Mouse (Mus musculus) right cerebral cortex, postnatal 14 days (tissue): Measurements from ENCODE around the gene Bag5.
A peak's percentile ranks its signal among the peaks of the same experiment; 100 is the strongest.
"Not testable (repeated sequence)": the region's sequence is repeated elsewhere in the genome, so short reads cannot be mapped to it uniquely, and the experiment has no call there.

Source experiments
- DNase-seq: peaks from one replicate; pipeline ENCODE4 v3.0.0; 2022

The Bag5 gene

DNA sequence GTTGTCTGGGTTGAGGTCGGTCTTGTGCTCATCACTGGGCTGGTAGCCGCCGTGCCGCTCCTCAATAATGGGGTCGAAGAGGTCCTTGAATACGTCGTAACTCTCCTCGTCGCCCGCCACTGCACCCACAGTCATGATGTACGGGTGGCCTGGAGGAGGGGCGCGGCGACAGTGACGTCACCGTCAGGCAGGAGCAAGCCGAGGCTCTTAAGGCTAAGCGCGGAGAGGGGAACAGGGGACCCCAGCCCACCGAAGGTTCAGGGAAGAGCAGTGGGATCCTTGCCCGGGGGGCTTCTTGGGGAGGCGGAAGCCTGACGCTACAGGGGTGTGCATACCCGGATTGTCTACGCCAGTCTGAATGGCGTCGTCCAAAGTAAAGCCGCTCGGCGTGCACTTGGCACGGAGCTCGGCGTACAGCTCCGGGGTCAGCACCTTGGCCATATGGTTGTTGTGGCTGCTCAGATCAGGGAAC lies 41.6 kb downstream of the Bag5 start:
- DNase-seq = peak; percentile 88

GRCm38 (mm10) chr12:111670976-111671375 lies 42.1 kb downstream of the Bag5 start:
- DNase-seq = no peak

DNA sequence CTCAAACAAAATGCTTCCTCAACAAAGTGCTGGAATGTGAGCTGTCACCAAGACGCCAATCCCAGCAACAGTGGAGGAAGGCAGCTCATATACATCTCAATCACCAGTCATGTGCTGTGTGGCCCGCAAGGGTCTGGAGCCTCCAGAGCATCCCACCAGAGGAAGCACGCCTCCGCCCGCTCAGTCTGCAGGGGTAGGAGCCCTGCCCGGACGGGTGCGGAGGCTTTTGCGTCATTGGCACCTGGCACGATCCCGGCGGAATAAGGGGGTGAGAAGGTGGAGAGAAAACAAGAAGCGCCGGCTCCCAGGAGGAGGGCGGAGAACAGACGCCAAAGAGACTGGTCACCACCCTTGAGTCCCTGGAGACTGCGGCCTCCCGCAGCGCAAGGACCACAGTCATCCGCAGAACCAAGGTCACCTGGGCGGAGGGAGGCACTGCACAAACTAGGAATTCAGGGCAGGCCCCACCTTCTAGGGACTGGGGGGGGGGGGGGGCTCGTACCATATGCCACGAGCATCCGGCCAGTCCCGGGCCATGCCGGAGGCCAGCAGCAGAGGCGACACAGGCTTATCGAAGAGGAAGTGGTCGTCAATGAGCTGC lies 42.6 kb downstream of the Bag5 start:
- no peak for DNase-seq

- no peak for DNase-seq
Measured at GRCm38 (mm10) chr12:111669961-111670360, 43.1 kb downstream of the Bag5 start.

- no peak for DNase-seq
Measured at GRCm38 (mm10) chr12:111669000-111669788, 43.9 kb downstream of the Bag5 start.

GRCm38 (mm10) chr12:111668457-111668912 lies 44.6 kb downstream of the Bag5 start:
- DNase-seq = peak; percentile 99

DNA sequence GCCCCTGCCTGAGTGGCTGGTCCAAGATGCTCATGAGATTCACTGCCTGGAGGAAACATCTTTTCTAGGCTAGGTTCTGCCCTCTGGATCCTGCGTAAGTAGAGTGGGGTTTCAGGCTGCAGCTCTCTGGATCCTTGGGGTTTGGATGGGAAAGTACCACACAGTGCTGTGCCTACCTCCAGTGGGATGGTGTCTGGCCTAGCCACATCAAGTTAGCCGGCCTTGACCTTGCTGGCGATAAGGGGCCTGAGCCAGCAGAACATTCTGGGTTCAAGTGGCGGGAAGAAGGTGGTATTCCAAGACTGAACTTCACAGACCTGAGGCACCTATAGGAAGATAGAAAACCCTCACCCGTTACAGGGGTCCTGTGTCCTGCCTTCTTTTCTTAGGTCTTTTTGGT lies 45.6 kb downstream of the Bag5 start:
- no peak for DNase-seq

DNA sequence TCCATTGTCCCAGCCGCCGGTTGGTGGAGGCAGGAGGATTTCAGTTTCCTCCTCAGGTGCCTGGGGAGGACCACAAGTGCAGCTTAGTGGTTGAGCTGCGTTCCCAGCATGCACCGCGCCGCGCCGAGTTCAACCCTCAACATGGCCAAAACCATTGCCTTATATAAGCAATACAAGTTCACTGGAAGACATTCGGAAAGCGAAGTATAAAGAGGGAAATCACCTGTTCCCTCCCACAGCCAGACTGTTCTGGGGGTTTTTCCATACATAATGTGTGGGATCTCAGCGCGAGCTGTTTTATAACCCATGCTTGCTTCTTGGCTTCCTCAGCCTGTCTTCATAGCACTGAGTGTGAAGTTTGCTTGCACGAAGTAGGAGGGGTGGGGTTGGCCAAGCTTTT lies 46.7 kb downstream of the Bag5 start:
- DNase-seq = peak; percentile 62

DNA sequence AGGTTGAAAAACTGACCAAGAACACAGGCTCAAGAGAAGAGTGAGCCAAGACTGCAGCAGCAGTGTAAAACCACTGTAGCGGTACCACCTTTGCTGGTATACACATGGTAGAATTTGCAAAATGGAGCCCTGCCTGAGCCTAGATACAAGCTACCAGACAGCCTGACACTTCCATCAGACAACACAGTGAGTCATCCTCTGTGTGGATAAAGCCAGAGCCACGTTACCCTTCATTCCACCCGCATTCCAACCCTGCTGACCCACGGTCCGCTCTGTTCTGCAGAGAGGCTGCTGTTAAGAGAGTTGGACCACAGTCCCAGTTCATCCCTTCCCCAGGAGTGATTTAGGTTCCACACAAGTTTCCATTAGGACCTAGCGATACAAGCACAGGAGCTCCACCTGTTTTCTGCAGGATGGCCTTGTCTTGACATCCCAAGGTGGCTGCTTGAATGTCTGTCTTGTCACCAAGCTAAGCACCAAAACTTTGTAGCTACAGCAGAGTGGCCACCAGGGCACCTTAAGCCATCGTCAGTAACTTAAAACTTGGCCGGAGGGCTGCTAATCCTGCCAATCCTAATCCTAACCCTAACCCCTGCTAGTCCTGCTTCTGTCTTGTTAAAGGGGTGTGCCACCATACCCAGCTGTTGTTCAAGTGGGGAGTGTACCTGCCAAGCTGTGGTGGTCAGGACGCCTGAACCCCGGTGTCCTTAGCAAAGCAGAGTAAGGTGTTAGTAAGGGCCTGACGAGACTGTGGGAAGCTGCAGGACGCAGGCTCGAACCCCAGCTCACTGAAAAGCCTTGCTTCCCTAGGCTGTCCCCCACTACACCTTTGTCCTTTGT lies 47.8 kb downstream of the Bag5 start:
- no peak for DNase-seq

- DNase-seq = peak; percentile 25
Measured at GRCm38 (mm10) chr12:111664144-111664634, 48.9 kb downstream of the Bag5 start.

- no peak for DNase-seq
Measured at GRCm38 (mm10) chr12:111663228-111664143, 49.6 kb downstream of the Bag5 start.

- not testable (repeated sequence) for DNase-seq
Measured at GRCm38 (mm10) chr12:111661554-111661953, 51.5 kb downstream of the Bag5 start.

DNA sequence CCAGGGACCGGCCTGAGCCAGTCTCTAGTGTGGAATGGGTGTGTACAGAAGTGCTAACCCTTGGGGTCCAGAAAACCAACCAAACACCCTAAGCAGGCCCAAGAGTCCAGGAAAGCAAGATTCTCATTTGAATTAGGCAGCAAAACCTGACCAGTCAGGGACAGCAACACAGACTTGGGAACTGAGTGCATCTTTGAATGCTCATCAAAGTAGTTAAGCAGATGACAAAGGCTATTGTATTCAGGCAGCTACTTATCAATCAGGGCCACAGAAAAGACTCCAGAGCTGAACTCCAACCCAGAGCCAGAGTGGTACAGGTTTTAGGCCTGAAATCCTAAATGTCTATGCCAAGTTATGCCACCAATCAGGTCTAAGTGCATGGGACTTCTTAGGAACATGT lies 52.4 kb downstream of the Bag5 start:
- DNase-seq = no peak
